Mouse (Mus musculus): ENCODE results near the gene Zfp768. TPM values are rescaled to one million over a fixed set of nuclear protein-coding genes. Genes with fewer than 3 reads are reported as not detected.

Zfp768 gene
- total RNA-seq (2014; rRNA removed) = 7.7 and 9.5 TPM in 2 replicates
- 21.2 and 28.0 TPM in 2 replicates for polyA plus RNA-seq (2012; rRNA removed)

GRCm38 (mm10) chr7:127345512-127346325, at the start of gene Zfp768:
Gene Zfp768 (minus strand): TSS chr7:127345589.
- Histone ChIP-seq H3K79me2 (ENCODE audit: control insufficient read depth, insufficient read depth, low read length) (peaks cover 13% of the 10 kb centered on the region; the same call in 1 of the 2 replicates), H3K9ac (ENCODE audit: low read depth, low read length) (peak within 1 kb of the TSS; percentile 97), H3K27ac (replicated peaks; ENCODE audit: insufficient read depth, low read depth, low read length) (peak within 1 kb of the TSS; percentile 100), H3K4me1 (ENCODE audit: control insufficient read depth, insufficient read depth, low read length) (peaks cover 13% of the 10 kb centered on the region), H3K27me3 (ENCODE audit: control insufficient read depth, insufficient read depth, low read length) (no peaks in the 10 kb centered on the region), H3K36me3 (ENCODE audit: control insufficient read depth, insufficient read depth, low read length) (no peaks in the 10 kb centered on the region), H3K4me3 (ENCODE audit: insufficient read depth, low read depth, low read length) (peak within 1 kb of the TSS; percentile 97)
- under 1% methylated on average over 75 of the region's 76 CpGs for WGBS
- TF ChIP-seq POLR2A (IDR thresholded peaks at IDR 0.05; ENCODE audit: extremely low read depth, insufficient read depth, low read length) (peak; percentile 61), CTCF (IDR thresholded peaks at IDR 0.05; ENCODE audit: low read depth, low read length) (no peak)
- DNase-seq (ENCODE audit: extremely low read depth, low read depth, low spot score) = peak; percentile 82

- H3K4me1 ChIP-seq (ENCODE audit: control insufficient read depth, insufficient read depth, low read length) = peaks cover 6% of the 10 kb centered on the region
- H3K27me3 ChIP-seq (ENCODE audit: control insufficient read depth, insufficient read depth, low read length) = no peaks in the 10 kb centered on the region
- H3K4me3 ChIP-seq (ENCODE audit: insufficient read depth, low read depth, low read length) = peak overlapping the region; percentile 27
- H3K27ac ChIP-seq (replicated peaks; ENCODE audit: insufficient read depth, low read depth, low read length) = no peak overlapping the region
- no peaks in the 10 kb centered on the region for H3K36me3 ChIP-seq (ENCODE audit: control insufficient read depth, insufficient read depth, low read length)
- no peak for DNase-seq (ENCODE audit: extremely low read depth, low read depth, low spot score)
- 7% methylated on average over 7 of the region's 7 CpGs for WGBS
- 0 out of 2 replicates have a peak overlapping the region, but pooled peaks have one; percentile 1 for H3K9ac ChIP-seq (ENCODE audit: low read depth, low read length)
- H3K79me2 ChIP-seq (ENCODE audit: control insufficient read depth, insufficient read depth, low read length) = peaks cover 9% of the 10 kb centered on the region; the same call in 1 of the 2 replicates
- no peak for TF ChIP-seq POLR2A (IDR thresholded peaks at IDR 0.05; ENCODE audit: extremely low read depth, insufficient read depth, low read length)
- TF ChIP-seq CTCF (IDR thresholded peaks at IDR 0.05; ENCODE audit: low read depth, low read length) = no peak
Observed at GRCm38 (mm10) chr7:127393944-127394333, 48.5 kb upstream of the Zfp768 start.

GRCm38 (mm10) chr7:127393157-127393943, 48.0 kb upstream of the Zfp768 start, which contains the start of gene E430018J23Rik:
Gene E430018J23Rik (minus strand): TSS chr7:127393629.
- H3K4me1 ChIP-seq (ENCODE audit: control insufficient read depth, insufficient read depth, low read length) = peaks cover 6% of the 10 kb centered on the region
- H3K4me3 ChIP-seq (ENCODE audit: insufficient read depth, low read depth, low read length) = peak within 1 kb of the TSS; percentile 94
- under 1% methylated on average over 45 of the region's 45 CpGs for WGBS
- no peaks in the 10 kb centered on the region for H3K27me3 ChIP-seq (ENCODE audit: control insufficient read depth, insufficient read depth, low read length)
- peak; percentile 98 for DNase-seq (ENCODE audit: extremely low read depth, low read depth, low spot score)
- peaks cover 9% of the 10 kb centered on the region; the same call in 1 of the 2 replicates for H3K79me2 ChIP-seq (ENCODE audit: control insufficient read depth, insufficient read depth, low read length)
- H3K27ac ChIP-seq (replicated peaks; ENCODE audit: insufficient read depth, low read depth, low read length) = peak within 1 kb of the TSS; percentile 90
- TF ChIP-seq POLR2A (IDR thresholded peaks at IDR 0.05; ENCODE audit: extremely low read depth, insufficient read depth, low read length) = 0 out of 2 replicates have a peak, but pooled peaks have one; percentile 16
- TF ChIP-seq CTCF (IDR thresholded peaks at IDR 0.05; ENCODE audit: low read depth, low read length) = no peak
- H3K36me3 ChIP-seq (ENCODE audit: control insufficient read depth, insufficient read depth, low read length) = no peaks in the 10 kb centered on the region
- H3K9ac ChIP-seq (ENCODE audit: low read depth, low read length) = peak within 1 kb of the TSS; percentile 87

- 77% methylated on average over 8 of the region's 8 CpGs for WGBS
- no peak overlapping the region for H3K4me3 ChIP-seq (ENCODE audit: insufficient read depth, low read depth, low read length)
- DNase-seq (ENCODE audit: extremely low read depth, low read depth, low spot score) = no peak
Observed at GRCm38 (mm10) chr7:127392251-127392824, 46.9 kb upstream of the Zfp768 start.

GRCm38 (mm10) chr7:127391538-127391937, 46.1 kb upstream of the Zfp768 start:
- Histone ChIP-seq H3K27ac (replicated peaks; ENCODE audit: insufficient read depth, low read depth, low read length) (no peak overlapping the region), H3K4me3 (ENCODE audit: insufficient read depth, low read depth, low read length) (no peak overlapping the region), H3K4me1 (ENCODE audit: control insufficient read depth, insufficient read depth, low read length) (peaks cover 7% of the 10 kb centered on the region), H3K36me3 (ENCODE audit: control insufficient read depth, insufficient read depth, low read length) (no peaks in the 10 kb centered on the region), H3K27me3 (ENCODE audit: control insufficient read depth, insufficient read depth, low read length) (no peaks in the 10 kb centered on the region), H3K79me2 (ENCODE audit: control insufficient read depth, insufficient read depth, low read length) (peaks cover 9% of the 10 kb centered on the region; the same call in 1 of the 2 replicates), H3K9ac (ENCODE audit: low read depth, low read length) (no peak overlapping the region)
- TF ChIP-seq CTCF (IDR thresholded peaks at IDR 0.05; ENCODE audit: low read depth, low read length) = no peak
- no peak for TF ChIP-seq POLR2A (IDR thresholded peaks at IDR 0.05; ENCODE audit: extremely low read depth, insufficient read depth, low read length)
- WGBS = 96% methylated on average over 16 of the region's 16 CpGs
- no peak for DNase-seq (ENCODE audit: extremely low read depth, low read depth, low spot score)

More at GRCm38 (mm10) chr7:127392251-127392824, 46.9 kb upstream of the Zfp768 start:
- H3K4me1 ChIP-seq (ENCODE audit: control insufficient read depth, insufficient read depth, low read length) = peaks cover 6% of the 10 kb centered on the region
- H3K27me3 ChIP-seq (ENCODE audit: control insufficient read depth, insufficient read depth, low read length) = no peaks in the 10 kb centered on the region
- H3K36me3 ChIP-seq (ENCODE audit: control insufficient read depth, insufficient read depth, low read length) = no peaks in the 10 kb centered on the region
- H3K27ac ChIP-seq (replicated peaks; ENCODE audit: insufficient read depth, low read depth, low read length) = no peak overlapping the region
- H3K79me2 ChIP-seq (ENCODE audit: control insufficient read depth, insufficient read depth, low read length) = peaks cover 9% of the 10 kb centered on the region; the same call in 1 of the 2 replicates
- TF ChIP-seq POLR2A (IDR thresholded peaks at IDR 0.05; ENCODE audit: extremely low read depth, insufficient read depth, low read length) (no peak), CTCF (IDR thresholded peaks at IDR 0.05; ENCODE audit: low read depth, low read length) (no peak)
- peak overlapping the region; percentile 4 for H3K9ac ChIP-seq (ENCODE audit: low read depth, low read length)
